Mouse (Mus musculus): ENCODE results near the gene Pde4c. TPM values are rescaled to one million over a fixed set of nuclear protein-coding genes. Genes with fewer than 3 reads are reported as not detected.
A peak's percentile ranks its signal among the peaks of the same experiment; 100 is the strongest.

Gene Pde4c
- polyA plus RNA-seq, 1 experiment = 6.8 TPM

GRCm38 (mm10) chr8:70710296-70710695 lies 13.2 kb upstream of the Pde4c start:
- H3K27me3 ChIP-seq (ENCODE audit: control insufficient read depth, insufficient read depth, low read length) = no peaks in the 10 kb centered on the region
- no peak for TF ChIP-seq CTCF (IDR thresholded peaks at IDR 0.05; ENCODE audit: extremely low read depth, insufficient read length, insufficient replicate concordance, low read depth, low read length)
- TF ChIP-seq POLR2A (IDR thresholded peaks at IDR 0.05; ENCODE audit: low read depth, low read length) = no peak
- H3K4me3 ChIP-seq (ENCODE audit: low read depth, low read length) = no peak overlapping the region
- WGBS = 87% methylated on average over 1 of the region's 1 CpGs
- no peak overlapping the region for H3K27ac ChIP-seq (ENCODE audit: insufficient read depth, low read depth, low read length)
- H3K36me3 ChIP-seq (ENCODE audit: control insufficient read depth, insufficient read depth, low read length) = no peaks in the 10 kb centered on the region
- no peaks in the 10 kb centered on the region for H3K4me1 ChIP-seq (ENCODE audit: control insufficient read depth, insufficient read depth, insufficient read length, low read length)

- TF ChIP-seq POLR2A (IDR thresholded peaks at IDR 0.05; ENCODE audit: low read depth, low read length) (no peak), CTCF (IDR thresholded peaks at IDR 0.05; ENCODE audit: extremely low read depth, insufficient read length, insufficient replicate concordance, low read depth, low read length) (no peak)
- Histone ChIP-seq H3K4me1 (ENCODE audit: control insufficient read depth, insufficient read depth, insufficient read length, low read length) (no peaks in the 10 kb centered on the region), H3K36me3 (ENCODE audit: control insufficient read depth, insufficient read depth, low read length) (no peaks in the 10 kb centered on the region), H3K4me3 (ENCODE audit: low read depth, low read length) (no peak overlapping the region), H3K27me3 (ENCODE audit: control insufficient read depth, insufficient read depth, low read length) (no peaks in the 10 kb centered on the region), H3K27ac (ENCODE audit: insufficient read depth, low read depth, low read length) (no peak overlapping the region)
- WGBS = 85% methylated on average over 11 of the region's 11 CpGs
Measured at GRCm38 (mm10) chr8:70711041-70711440, 12.5 kb upstream of the Pde4c start.

- Histone ChIP-seq H3K27me3 (ENCODE audit: control insufficient read depth, insufficient read depth, low read length) (no peaks in the 10 kb centered on the region), H3K27ac (ENCODE audit: insufficient read depth, low read depth, low read length) (no peak overlapping the region), H3K4me3 (ENCODE audit: low read depth, low read length) (no peak overlapping the region), H3K4me1 (ENCODE audit: control insufficient read depth, insufficient read depth, insufficient read length, low read length) (peaks cover 2% of the 10 kb centered on the region; the same call in 1 of the 2 replicates), H3K36me3 (ENCODE audit: control insufficient read depth, insufficient read depth, low read length) (no peaks in the 10 kb centered on the region)
- TF ChIP-seq CTCF (IDR thresholded peaks at IDR 0.05; ENCODE audit: extremely low read depth, insufficient read length, insufficient replicate concordance, low read depth, low read length) = no peak
- no peak for TF ChIP-seq POLR2A (IDR thresholded peaks at IDR 0.05; ENCODE audit: low read depth, low read length)
- WGBS = 80% methylated on average over 7 of the region's 7 CpGs
Measured at GRCm38 (mm10) chr8:70713991-70714390, 9.5 kb upstream of the Pde4c start.

- 74% methylated on average over 2 of the region's 2 CpGs for WGBS
Measured at GRCm38 (mm10) chr8:70715086-70715485, 8.4 kb upstream of the Pde4c start.

GRCm38 (mm10) chr8:70716521-70717400 lies 6.8 kb upstream of the Pde4c start:
- WGBS = 85% methylated on average over 40 of the region's 40 CpGs
- Histone ChIP-seq H3K4me1 (ENCODE audit: control insufficient read depth, insufficient read depth, insufficient read length, low read length) (peaks cover 6% of the 10 kb centered on the region), H3K27me3 (ENCODE audit: control insufficient read depth, insufficient read depth, low read length) (no peaks in the 10 kb centered on the region), H3K4me3 (ENCODE audit: low read depth, low read length) (no peak overlapping the region), H3K36me3 (ENCODE audit: control insufficient read depth, insufficient read depth, low read length) (no peaks in the 10 kb centered on the region), H3K27ac (ENCODE audit: insufficient read depth, low read depth, low read length) (no peak overlapping the region)
- TF ChIP-seq CTCF (IDR thresholded peaks at IDR 0.05; ENCODE audit: extremely low read depth, insufficient read length, insufficient replicate concordance, low read depth, low read length) (no peak), POLR2A (IDR thresholded peaks at IDR 0.05; ENCODE audit: low read depth, low read length) (no peak)

More at GRCm38 (mm10) chr8:70715086-70715485, 8.4 kb upstream of the Pde4c start:
- TF ChIP-seq CTCF (IDR thresholded peaks at IDR 0.05; ENCODE audit: extremely low read depth, insufficient read length, insufficient replicate concordance, low read depth, low read length) = no peak
- TF ChIP-seq POLR2A (IDR thresholded peaks at IDR 0.05; ENCODE audit: low read depth, low read length) = no peak
- no peak overlapping the region for H3K4me3 ChIP-seq (ENCODE audit: low read depth, low read length)
- peaks cover 5% of the 10 kb centered on the region for H3K4me1 ChIP-seq (ENCODE audit: control insufficient read depth, insufficient read depth, insufficient read length, low read length)
- H3K36me3 ChIP-seq (ENCODE audit: control insufficient read depth, insufficient read depth, low read length) = no peaks in the 10 kb centered on the region
- H3K27ac ChIP-seq (ENCODE audit: insufficient read depth, low read depth, low read length) = no peak overlapping the region
- H3K27me3 ChIP-seq (ENCODE audit: control insufficient read depth, insufficient read depth, low read length) = no peaks in the 10 kb centered on the region

- WGBS = 2% methylated on average over 19 of the region's 19 CpGs
- TF ChIP-seq POLR2A (IDR thresholded peaks at IDR 0.05; ENCODE audit: low read depth, low read length) = peak; percentile 8; the same call in 1 of the 2 replicates
- TF ChIP-seq CTCF (IDR thresholded peaks at IDR 0.05; ENCODE audit: extremely low read depth, insufficient read length, insufficient replicate concordance, low read depth, low read length) = peak; percentile 78
- H3K36me3 ChIP-seq (ENCODE audit: control insufficient read depth, insufficient read depth, low read length) = no peaks in the 10 kb centered on the region
- no peaks in the 10 kb centered on the region for H3K27me3 ChIP-seq (ENCODE audit: control insufficient read depth, insufficient read depth, low read length)
- peaks cover 6% of the 10 kb centered on the region for H3K4me1 ChIP-seq (ENCODE audit: control insufficient read depth, insufficient read depth, insufficient read length, low read length)
- peak within 1 kb of the TSS; percentile 52 for H3K4me3 ChIP-seq (ENCODE audit: low read depth, low read length)
- no peak within 1 kb of the TSS for H3K27ac ChIP-seq (ENCODE audit: insufficient read depth, low read depth, low read length)
Measured at GRCm38 (mm10) chr8:70718297-70718696, 5.2 kb upstream of the Pde4c start, which contains the start of gene Gm3336. TSS of gene Gm3336 (plus strand) at chr8:70718543.

GRCm38 (mm10) chr8:70719796-70720270 lies 3.7 kb upstream of the Pde4c start:
- peak overlapping the region; percentile 1; the same call in 1 of the 2 replicates for H3K4me3 ChIP-seq (ENCODE audit: low read depth, low read length)
- no peaks in the 10 kb centered on the region for H3K36me3 ChIP-seq (ENCODE audit: control insufficient read depth, insufficient read depth, low read length)
- no peaks in the 10 kb centered on the region for H3K27me3 ChIP-seq (ENCODE audit: control insufficient read depth, insufficient read depth, low read length)
- peaks cover 6% of the 10 kb centered on the region for H3K4me1 ChIP-seq (ENCODE audit: control insufficient read depth, insufficient read depth, insufficient read length, low read length)
- WGBS = 22% methylated on average over 9 of the region's 9 CpGs
- peak overlapping the region; percentile 81 for H3K27ac ChIP-seq (ENCODE audit: insufficient read depth, low read depth, low read length)
- TF ChIP-seq POLR2A (IDR thresholded peaks at IDR 0.05; ENCODE audit: low read depth, low read length) = no peak
- TF ChIP-seq CTCF (IDR thresholded peaks at IDR 0.05; ENCODE audit: extremely low read depth, insufficient read length, insufficient replicate concordance, low read depth, low read length) = no peak
